Mouse (Mus musculus) gastrocnemius, adult 8-10 months (tissue): ENCODE measurements around the gene Arsa. TPM values are rescaled to one million over a fixed set of nuclear protein-coding genes. Genes with fewer than 3 reads are reported as not detected.

Experiments used
- total RNA-seq, 4 experiments: library from RNA; stranded (reverse); gene quantifications; 2 replicates each; pipeline ENCODE4 v1.2.4; 2022

The Arsa gene
- total RNA-seq, 4 experiments from 2014 or later = 1.7 to 3.9 (median 2.8) TPM

Other genes with a start within 250 kb of the Arsa start
- 100 to 1,000 TPM in 1 of 4 experiments, 10 to 100 TPM in 3; 64.8 to 105 (median 72.5) TPM for gene Sbf1, start 162.1 kb downstream of the Arsa start, total RNA-seq
- gene Adm2, start 154.7 kb downstream of the Arsa start, total RNA-seq = not detected
- not detected for gene Miox, start 143.0 kb downstream of the Arsa start, total RNA-seq
- 10 to 100 TPM; 10.8 to 16.9 (median 13.5) TPM for gene Lmf2, start 121.8 kb downstream of the Arsa start, total RNA-seq
- 10 to 100 TPM; 43.4 to 46.6 (median 45.1) TPM for gene Ncaph2, start 121.7 kb downstream of the Arsa start, total RNA-seq
- gene Sco2, start 103.6 kb downstream of the Arsa start, total RNA-seq = 10 to 100 TPM; 13.1 to 15.5 (median 14.1) TPM
- under 1 TPM; 0.34 to 0.51 (median 0.47) TPM for gene Tymp, start 100.4 kb downstream of the Arsa start, total RNA-seq
- gene Odf3b, start 98.1 kb downstream of the Arsa start, total RNA-seq = 1 to 10 TPM in 1 of 4 experiments, under 1 TPM in 2, not detected in 1; 0.41 to 1.5 (median 0.72) TPM
- not detected for gene Klhdc7b, start 92.5 kb downstream of the Arsa start, total RNA-seq
- not detected for gene Syce3, start 66.9 kb downstream of the Arsa start, total RNA-seq
- 100 to 1,000 TPM; 220 to 274 (median 238) TPM for gene Cpt1b, start 51.6 kb downstream of the Arsa start, total RNA-seq
- under 1 TPM in 3 of 4 experiments, not detected in 1; 0.27 to 0.61 (median 0.31) TPM for gene C730034F03Rik, start 47.8 kb downstream of the Arsa start, total RNA-seq
- 1 to 10 TPM in 2 of 4 experiments, under 1 TPM in 2; 0.81 to 2.2 (median 1.0) TPM for gene Gm44502, start 47.7 kb downstream of the Arsa start, total RNA-seq
- 10 to 100 TPM; 23.3 to 25.8 (median 25.1) TPM for gene Chkb, start 47.5 kb downstream of the Arsa start, total RNA-seq
- gene Mapk8ip2, start 23.5 kb downstream of the Arsa start, total RNA-seq = under 1 TPM in 3 of 4 experiments, not detected in 1; 0.10 to 0.65 (median 0.56) TPM
- 10 to 100 TPM in 2 of 4 experiments, 1 to 10 TPM in 2; 5.9 to 11.7 (median 8.8) TPM for gene Shank3, start 22.2 kb upstream of the Arsa start, total RNA-seq
- under 1 TPM in 1 of 4 experiments, not detected in 3; 0.51 TPM for gene Acr, start 90.9 kb upstream of the Arsa start, total RNA-seq
- 1 to 10 TPM; 2.2 to 3.0 (median 2.6) TPM for gene Rabl2, start 114.5 kb upstream of the Arsa start, total RNA-seq